Mouse (Mus musculus): ENCODE data around the gene Rfx2.
A peak's percentile ranks its signal among the peaks of the same experiment; 100 is the strongest.

Gene Rfx2

DNA sequence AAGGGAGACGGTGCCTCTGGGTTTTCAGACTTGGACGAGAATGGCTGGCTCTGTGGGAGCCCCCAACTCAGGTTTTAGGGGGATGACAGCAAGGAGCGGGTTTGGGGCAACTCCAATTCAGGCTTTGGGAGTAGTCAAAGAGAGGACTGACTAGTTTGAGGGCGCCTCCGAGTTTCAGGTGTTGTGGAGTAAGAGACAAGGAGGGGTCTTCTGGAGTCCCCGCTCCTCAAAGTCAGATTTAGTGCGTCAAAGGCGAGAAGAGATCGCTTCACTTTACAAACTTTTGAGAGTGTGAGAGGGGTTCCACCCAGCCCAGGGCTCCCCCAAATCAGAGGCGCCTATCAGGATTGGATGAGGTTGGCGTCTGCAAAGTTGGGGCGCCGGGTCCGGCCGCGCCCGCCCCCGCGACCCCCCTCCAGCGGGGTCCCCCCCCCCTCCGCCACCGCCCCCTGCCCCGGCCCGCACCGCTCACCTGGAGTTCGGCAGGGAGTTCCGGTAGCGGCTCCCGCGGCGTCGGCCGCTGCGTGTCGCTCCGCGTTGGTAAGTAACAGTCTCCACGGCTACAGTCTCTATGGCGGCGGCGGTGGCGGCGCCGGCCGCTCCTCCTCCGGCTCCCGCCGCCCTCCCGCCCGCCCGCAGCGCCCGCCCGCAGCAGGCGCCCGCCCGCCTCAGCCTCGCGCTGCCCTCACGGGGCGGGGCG is at the start of gene Rfx2:
Gene Rfx2, minus strand, starts transcription at position 603 of the 700 bp plus-strand sequence.
- DNase-seq (ENCODE audit: low read depth, low spot score) = no peak

DNA sequence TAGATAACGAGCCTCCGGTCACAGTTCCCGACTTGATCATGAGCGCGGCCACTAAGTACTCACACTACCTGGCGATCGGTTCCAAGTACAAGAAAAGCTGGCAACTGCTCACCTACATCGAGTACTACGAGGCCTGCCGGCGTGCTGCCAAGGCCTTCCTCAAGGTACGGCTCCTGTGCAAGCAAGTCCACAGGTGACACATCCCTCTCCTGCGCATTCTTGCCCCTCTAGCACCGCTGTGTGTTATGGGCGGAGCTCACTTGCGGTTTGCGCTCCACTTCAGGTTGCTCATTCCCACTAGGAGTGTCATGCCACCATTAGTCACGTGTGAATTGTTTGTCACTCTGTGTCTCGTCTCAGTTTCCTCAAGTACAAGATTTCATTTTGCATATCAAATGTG is 46.6 kb upstream of the Rfx2 start:
- no peak for DNase-seq (ENCODE audit: low read depth, low spot score)

DNA sequence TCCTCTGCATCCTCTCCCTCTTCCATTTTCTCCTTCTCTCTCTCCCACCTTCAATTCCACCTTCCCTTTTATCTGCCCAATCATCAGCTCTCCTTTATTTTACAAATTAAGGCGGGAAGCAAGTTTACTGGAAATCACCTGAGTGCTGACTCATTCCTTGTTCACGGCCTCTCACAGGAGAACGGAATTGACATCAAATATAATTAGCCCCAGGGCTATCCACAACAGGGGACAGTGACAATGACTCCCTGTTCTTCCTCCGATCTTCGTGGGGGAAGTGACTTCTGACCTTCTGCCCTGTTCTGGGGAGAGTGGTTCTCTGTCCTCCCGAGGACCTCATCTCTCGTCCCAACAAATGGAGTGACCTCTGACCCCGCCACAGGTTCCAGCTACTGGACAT is 46.2 kb upstream of the Rfx2 start:
- DNase-seq (ENCODE audit: low read depth, low spot score) = no peak

DNA sequence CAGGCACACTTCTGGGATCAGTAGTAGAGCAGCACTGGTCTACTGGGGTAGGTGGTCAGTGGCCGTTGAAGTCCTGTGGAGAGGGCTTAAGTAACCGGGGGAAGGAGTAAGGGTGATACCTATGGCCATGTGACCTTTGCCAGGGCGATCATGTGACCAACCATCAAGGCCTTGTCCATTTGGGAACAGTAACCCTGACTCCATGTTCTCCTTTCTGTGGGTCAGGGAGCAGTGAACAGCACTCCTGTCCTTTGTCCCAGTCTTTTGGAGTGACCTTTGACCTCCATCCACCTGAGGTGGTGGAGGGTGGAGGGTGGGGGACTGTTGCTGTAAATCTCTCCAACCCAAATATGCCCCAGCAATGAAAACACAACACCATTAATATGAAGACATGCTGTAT is 45.7 kb upstream of the Rfx2 start:
- no peak for DNase-seq (ENCODE audit: low read depth, low spot score)

DNA sequence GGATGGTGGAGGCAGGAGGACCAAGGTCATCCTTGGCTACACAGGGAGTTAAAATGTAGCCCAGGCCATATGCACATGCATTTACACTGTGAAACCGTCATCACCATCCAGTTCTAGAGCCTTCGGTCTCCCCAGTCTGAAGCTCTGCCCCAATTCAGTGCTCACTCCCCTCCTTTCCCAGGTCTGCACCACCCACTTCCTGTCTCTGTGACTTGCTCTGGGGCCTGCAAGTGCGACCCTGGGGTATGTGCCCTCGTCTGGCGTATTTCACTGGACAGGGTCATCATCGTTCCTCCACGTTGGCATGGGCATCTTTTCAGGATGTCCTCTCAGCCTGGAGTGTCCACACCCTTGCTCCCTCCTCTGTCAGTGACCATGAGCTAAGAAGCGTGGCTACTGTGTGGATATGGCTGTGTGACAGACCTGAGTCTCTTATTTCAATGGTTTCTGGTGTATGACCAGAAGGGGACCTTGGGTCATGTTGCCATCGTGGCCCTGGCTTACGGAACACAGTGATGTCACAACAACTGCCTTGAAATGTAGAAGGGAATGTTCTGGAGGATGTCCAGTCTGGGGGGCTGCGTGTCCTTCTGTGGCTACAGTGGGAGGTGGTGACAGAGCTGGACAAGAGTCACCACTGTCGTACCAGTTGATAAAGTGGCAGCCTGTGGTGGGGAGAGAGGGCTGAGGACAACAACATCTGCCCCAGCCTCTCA is 44.3 kb upstream of the Rfx2 start, which contains the start of gene 1700061G19Rik:
Gene 1700061G19Rik, plus strand, starts transcription at position 542 of the 716 bp plus-strand sequence.
- DNase-seq (ENCODE audit: low read depth, low spot score) = no peak

DNA sequence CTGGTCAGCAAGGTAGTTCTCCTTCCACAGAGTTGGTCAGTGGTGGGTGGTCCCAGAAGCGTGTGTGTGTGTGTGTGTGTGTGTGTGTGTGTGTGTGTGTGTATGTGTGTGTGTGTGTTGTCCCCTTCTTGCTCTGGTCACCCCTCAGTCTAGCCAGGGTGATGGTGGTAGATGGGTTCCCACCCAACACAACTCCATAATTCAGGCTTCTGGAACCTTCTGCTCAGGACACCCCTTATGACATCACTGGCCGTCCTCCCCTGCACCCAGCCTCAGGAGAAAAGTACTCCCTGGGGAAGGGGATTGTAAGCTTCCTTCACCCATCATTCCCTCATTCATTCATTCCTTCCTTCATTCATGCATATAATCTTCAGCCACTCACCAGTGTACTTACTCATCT is 43.4 kb upstream of the Rfx2 start, which contains the start of gene Acsbg2:
Gene Acsbg2, minus strand, starts transcription at position 211 of the 400 bp plus-strand sequence.
- no peak for DNase-seq (ENCODE audit: low read depth, low spot score)

DNA sequence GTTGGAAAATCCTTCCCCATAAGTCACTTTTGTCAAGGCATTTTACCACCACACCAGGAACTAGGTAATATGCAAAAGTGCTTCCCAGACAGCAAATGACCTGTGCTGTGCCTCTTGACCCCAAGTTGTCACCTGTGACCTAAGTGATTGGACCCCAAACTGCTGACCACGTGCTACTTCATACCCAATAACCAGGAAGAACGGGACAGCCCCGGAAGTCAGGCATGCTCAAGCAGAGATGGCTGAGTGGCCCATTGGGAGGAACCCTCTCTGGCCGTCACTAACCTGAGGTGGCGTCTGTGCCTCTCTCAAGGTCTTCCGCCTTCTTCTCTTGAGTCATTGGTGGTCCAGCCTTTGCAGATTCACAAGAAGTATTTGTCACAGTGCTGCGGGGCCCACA is 41.7 kb upstream of the Rfx2 start:
- DNase-seq (ENCODE audit: low read depth, low spot score) = no peak

DNA sequence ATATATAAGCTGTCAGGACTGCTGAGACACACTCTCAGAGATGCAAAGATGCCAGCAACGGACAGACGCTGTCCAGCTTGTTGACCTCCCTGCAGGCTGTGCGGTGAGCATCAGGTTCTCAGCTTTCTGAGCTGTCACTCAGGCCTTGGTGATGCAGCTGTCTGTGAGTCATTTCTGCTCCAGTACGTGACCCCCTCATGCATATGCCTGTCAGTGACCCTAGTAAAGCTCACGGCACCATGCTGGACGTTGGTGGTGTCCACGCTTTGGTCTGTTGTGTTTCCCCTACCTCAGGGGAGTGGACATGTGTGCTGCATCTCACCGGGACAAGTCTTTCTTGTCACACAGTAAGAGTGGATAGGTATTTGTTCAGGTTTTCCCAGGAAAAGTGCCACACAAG is 41.0 kb upstream of the Rfx2 start:
- DNase-seq (ENCODE audit: low read depth, low spot score) = no peak

DNA sequence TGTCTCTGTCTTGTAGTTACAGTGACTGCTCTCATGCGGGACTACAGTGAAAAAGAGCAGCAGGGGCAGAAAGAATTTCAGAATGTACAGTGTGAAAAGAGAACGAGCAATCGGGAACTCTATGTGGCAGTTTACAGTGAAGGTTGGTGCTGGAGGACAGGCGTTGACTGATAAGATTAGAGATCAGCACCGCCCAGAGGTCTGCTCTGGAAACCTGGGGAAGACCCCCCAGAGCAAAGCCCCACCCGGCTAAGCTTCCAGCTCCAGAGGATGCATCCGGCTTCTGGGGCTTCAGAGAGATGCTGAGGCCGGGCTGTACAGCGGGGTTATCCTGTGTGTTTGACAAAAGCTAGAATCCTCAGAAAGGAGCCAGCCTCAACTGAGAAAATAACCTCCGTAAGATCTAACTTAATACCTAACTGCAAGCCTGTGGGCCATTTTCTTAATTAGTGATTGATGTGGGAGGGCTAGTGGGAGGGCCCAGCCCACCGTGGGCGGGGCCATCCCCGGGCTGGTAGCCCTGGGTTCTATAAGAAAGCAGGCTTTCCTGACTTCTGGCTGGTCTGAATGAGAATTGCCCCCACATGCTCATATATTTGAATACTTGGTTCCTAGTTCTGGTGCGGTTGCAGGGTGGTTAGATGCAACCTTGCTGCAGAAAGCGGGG is 39.6 kb upstream of the Rfx2 start:
- DNase-seq (ENCODE audit: low read depth, low spot score) = no peak

DNA sequence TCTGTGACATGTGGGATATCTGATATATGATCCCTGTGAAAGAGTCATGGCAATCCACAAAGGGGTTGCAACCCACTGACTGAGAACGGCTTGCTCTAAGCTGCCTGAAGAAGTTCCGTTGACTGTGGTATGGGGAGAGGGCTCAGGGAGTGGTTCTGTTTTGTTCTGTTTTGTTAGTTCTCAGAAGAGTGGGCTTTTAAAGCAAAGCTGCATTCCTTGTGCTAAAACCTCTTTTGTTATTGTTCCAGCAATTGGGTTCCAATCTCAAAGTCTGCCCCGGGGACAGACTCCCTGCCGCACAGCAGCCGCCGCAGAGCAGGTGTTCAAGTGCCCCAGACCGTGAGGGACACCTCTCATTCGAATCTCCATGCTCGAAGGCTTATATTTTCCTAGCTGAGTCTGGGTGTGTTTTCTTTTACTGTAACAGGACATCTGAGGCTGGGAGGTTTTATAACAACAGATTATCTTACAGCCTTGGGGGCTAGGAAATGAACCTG is 38.7 kb upstream of the Rfx2 start:
- DNase-seq (ENCODE audit: low read depth, low spot score) = no peak

DNA sequence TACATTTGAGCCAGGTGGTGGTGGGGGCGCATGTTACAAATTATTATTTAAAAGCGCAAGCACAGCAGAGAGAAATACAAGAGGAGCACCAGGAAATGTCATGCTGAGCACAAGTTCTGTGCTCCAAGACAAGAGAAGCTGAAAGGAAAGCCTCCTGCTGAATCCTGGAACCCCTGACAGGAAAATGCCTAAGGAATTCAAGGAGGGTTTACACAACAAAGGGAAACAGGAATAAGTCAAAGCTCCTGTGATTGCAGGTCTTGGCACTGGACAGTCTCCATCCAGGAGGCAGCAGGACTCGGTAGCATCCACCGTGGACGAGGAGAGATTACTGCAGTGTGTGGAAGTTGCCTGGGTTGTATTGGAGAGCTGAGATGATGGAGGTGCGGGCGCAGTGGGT is 35.3 kb upstream of the Rfx2 start:
- no peak for DNase-seq (ENCODE audit: low read depth, low spot score)

DNA sequence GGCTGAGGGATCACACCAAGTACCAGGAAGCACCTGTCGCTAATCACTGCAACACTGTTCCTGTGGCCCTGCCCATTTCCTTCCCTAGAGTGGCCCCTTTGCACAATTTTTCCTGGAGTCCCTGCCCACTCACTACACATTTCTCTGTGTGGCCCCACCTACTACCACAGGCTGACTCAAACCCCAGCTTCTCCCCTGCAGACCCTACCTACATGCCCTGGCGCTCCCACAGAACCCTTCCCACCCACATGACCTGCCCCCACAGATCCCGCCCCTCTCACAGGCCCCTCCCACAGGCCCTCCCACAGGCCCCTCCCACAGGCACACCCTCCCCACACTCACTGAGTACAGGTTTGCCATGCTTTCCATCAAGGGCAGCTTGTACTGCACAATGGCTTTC is 30.4 kb upstream of the Rfx2 start:
- DNase-seq (ENCODE audit: low read depth, low spot score) = peak; percentile 36

DNA sequence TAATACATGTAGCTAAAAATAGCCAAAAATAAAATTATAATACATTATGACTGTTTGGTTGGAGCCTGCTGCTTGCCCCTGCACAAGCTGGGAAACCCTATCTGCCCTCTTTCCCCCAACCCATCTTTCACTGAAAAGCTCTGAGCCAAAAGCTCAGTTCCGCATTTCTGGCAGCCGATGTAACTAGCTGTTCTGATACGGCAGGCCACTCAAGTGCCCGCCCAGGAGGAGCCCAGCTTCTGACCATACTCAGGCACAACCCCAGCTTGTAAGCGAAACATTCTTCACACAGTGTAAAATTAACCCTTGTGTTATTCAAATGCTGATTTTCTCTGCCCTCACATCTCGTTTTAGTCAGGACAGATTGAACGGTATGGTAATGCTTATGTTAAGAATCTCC is 28.1 kb upstream of the Rfx2 start:
- no peak for DNase-seq (ENCODE audit: low read depth, low spot score)

DNA sequence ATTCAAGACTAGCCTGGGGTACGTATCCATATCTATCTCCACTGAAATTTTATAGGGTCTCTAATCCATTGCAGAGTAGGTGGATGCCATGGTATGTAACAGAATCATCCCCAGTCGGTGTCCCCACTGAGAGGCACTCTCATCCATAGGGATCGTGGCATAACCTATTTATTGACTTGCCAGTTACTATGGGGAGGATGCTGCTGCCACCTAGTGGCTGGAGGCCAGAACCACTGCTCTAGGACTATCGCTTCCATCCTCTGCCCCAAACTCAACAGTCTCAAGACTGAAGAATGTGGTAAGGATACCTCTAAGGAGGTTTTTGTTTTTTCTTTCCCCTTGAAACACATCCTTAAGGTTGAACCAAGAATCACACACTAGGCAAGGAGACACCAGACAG is 27.4 kb upstream of the Rfx2 start:
- peak; percentile 87 for DNase-seq (ENCODE audit: low read depth, low spot score)

DNA sequence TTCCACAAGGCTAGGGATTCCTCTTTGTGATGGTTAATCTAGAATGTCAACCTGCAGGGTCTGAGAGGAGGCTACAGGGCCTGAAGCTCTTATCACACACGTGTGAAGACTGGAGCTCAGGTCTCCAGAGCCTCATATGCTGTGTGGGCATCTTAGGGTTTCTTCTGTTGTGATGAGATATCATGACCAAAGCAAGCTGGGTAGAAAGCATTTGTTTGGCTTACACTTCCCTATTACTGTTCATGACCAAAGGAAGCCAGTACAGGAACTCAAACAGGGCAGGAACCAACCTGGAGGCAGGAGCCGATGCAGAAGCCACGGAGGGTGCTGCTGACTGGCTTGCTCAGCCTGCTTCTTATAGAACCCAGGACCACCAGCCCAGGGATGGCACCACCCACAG is 24.6 kb upstream of the Rfx2 start:
- no peak for DNase-seq (ENCODE audit: low read depth, low spot score)

DNA sequence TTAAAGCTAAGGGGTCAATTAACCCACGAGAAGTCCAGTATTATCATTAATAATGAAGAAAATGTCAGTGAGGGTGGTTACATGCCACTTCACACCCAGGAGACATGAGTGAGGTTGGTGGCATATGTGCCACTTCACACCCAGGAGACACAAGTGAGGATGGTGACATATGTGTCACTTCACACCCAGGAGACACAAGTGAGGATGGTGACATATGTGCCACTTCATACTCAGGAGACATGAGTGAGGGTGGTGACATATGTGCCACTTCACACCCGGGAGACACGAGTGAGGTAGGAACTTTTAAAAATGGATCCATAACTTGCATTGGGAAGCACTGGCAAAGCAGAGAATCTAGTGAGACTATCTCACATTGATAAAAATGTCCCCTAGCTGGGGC is 20.4 kb upstream of the Rfx2 start:
- DNase-seq (ENCODE audit: low read depth, low spot score) = no peak

DNA sequence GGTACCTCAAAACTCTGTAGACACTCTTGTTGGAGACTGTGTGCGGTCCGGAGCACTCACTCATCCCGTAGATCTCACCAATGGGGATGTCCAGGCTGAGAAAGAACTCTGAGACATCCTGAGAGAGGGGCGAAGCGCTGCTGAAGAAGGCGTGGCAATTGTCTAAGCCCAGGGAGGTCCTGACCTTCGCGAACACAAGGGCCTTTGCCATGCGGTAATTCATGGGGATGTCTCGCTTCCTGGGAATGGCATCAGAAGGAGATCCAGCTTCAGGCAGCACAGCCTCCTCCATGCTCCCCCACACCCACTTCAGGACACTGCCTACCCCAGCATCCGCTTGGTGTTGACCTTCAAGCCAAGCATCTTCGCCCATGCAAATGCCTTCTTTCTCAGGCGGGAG is 18.9 kb upstream of the Rfx2 start:
- DNase-seq (ENCODE audit: low read depth, low spot score) = no peak

DNA sequence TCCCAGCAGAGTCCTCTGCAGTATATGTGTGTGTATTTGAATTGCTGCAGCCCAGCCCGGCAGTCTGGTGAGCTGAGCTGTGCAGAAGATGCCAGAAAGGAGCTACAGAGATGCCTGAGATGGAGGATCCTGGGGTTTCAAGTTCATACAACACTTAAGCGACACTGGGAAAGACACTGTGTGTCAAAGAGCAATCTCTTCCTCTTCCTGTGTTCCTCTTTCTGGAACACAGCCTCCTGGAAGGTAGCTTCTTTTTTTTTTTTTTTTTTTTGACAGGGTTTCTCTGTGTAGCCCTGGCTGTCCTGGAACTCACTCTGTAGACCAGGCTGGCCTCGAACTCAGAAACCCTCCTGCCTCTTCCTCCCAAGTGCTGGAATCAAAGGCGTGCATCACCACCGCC is 18.0 kb upstream of the Rfx2 start:
- DNase-seq (ENCODE audit: low read depth, low spot score) = no peak

DNA sequence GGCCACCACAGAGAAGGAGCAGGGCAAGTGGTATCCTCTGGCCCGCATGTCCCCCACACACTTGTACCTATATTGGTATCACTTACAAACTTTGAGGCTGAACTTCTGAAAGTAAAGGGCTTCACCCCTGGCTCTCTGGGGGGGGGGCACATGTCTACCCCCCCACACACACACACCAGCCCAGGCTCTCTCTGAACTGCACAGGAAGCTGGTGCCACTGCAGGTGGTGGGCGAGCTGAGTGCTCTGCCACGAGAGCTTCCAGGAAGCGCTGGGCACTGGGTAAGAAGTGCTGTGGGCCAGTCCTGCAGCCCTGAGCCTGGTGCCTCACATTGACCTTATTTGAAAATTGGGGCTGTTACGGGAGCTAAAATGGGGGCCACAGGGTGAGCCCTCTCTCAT is 12.9 kb upstream of the Rfx2 start:
- peak; percentile 47 for DNase-seq (ENCODE audit: low read depth, low spot score)

DNA sequence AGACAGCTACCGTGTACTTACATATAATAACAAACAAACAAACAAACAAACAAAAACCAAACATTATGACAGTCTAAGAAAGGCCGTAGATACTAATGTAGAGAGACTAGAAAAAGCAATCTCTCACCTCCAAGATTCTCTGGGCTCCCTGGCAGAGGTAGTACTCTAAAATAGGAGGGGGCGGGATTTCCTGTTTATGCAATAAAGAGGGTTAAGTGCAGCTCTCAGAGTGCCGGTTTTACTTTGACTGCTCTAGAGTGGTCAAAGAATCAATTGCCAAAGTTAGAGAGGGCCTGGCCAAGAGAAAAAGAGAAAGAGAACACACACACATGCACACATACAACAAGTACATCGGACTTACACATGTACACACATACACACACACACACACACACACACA is 11.4 kb upstream of the Rfx2 start:
- peak; percentile 29 for DNase-seq (ENCODE audit: low read depth, low spot score)

DNA sequence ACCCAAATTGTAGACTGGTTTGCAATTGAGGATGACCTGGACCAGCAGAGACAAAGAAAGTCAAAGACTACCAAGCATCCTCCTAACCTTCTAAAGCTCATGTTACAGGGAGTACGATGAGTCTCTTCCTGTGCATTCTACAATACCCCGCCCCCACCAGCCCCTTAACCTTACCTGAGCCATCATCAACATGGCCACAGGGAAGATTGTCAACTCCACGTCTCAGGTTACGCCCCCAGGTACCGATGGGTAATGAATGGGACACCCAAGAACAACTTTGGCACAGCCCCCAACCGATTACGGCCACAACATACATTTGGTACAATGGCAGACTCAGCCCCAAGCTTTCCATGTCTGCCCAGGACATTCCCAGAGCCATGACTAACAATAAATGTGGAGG is 9.7 kb upstream of the Rfx2 start:
- no peak for DNase-seq (ENCODE audit: low read depth, low spot score)

DNA sequence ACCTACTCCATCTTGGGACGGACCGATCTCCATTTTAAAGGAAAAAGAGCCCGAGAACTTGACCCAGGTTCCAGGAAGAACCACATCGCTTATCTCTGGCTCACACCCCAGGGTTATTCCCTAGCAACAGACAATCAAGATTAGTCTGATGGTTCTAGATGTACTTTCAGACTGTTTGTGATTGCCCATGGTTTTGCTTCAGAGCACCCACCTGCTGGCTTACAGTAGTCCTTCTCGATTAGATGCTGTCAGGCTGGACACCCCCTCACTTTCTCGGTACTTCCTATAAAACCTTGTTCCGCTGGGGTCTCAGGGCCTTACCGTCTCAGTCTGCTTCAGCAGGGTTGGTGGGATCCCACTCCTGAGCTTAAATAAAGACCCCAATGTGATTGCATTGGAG is 5.5 kb upstream of the Rfx2 start:
- DNase-seq (ENCODE audit: low read depth, low spot score) = no peak

DNA sequence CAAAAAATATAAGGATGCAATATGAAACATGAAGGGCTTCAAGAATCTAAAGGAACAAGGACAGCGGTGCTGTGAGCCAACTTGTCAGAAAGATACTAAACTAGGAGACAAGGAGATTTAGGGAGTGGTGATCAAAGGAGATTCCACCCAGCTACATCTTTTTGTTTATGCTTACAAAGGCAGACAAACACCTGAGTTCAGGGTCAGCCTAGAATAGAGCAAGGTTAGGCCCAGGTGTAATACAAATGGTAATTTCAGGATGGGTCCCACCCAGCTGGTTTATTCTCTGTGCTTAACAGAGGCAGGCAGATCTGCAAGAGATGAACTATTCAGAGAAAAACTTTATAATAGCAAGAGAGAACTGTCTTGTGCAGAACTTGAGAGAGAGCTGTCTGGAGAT is 2.6 kb upstream of the Rfx2 start:
- no peak for DNase-seq (ENCODE audit: low read depth, low spot score)

Measured in CD4-positive, CD25-positive, alpha-beta regulatory T cell, adult 2 months (primary cell).